Mouse (Mus musculus): ENCODE data around the gene Ikzf1.

The Ikzf1 gene

DNA sequence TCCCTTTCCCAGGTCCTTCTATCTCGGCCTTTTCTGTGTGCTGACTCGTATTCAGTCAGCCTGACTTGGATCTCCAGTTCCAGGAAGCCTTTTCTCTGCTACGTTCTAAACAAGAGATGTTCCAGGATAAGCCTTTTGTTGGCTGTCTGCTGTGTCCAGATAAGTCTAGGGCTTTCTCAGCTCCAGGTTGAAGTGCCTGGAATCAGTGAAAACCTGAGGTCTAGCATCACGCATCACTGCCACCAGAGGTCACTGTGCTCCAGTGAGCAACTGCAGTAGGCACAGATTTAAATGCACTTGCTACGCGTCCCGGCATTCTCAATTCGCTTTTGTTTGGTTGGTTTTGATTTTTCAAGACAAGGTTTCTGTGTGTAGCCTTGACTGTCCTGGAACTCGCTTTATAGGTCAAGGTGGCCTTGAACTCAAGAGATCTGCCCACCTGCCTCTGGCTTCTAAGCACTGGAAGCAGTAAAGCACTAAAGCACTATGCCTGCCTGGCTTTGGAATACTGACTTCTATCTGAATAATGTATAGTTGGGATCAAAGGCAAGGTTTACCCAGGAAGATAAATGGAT, 127.2 kb downstream of the Ikzf1 start:
- POLR2A ChIA-PET: interaction anchor here (0.6 to 8.3 kb wide), 27 partner anchors 9 to 1629 kb away, joined by 3 to 359 read pairs (median 4); partner anchors contain the start of genes Spata48 (in 1 of the 4) and Zpbp (in 1 of the 4)
- CTCF ChIA-PET: interaction anchor here (0.6 to 6.0 kb wide), 27 partner anchors 8 to 312 kb away, joined by 3 to 62 read pairs (median 4); partner anchors contain the start of gene Ikzf1 (in 1 of the 4)

DNA sequence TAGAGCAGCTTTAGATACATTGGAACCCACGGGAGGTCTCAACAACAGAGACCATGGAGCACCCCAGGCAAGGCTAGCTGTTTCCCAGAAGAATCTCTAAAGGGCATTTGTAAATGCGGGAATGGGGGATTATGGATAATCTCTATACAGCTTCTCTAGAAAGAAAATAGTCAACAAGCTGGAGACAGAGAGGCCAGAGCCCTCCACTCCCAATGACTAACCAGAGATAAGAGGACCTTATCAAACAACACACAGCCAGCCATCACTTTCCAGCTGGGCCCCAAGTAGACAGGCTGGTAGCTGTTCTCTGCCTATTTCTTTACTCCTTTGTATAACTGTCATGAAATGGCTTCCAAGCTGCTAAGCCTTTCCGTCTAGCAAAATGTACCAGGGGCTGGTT, 130.9 kb downstream of the Ikzf1 start:
- CTCF ChIA-PET: interaction anchor here in 2 of 4 experiments (0.9 to 1.7 kb wide), 3 partner anchors 158 to 159 kb away, joined by 3 to 6 read pairs (median 3); no protein-coding TSS in a partner anchor
- POLR2A ChIA-PET: interaction anchor here in 2 of 4 experiments (0.7 to 3.1 kb wide), 6 partner anchors 12 to 159 kb away, joined by 3 to 15 read pairs (median 3); no protein-coding TSS in a partner anchor

DNA sequence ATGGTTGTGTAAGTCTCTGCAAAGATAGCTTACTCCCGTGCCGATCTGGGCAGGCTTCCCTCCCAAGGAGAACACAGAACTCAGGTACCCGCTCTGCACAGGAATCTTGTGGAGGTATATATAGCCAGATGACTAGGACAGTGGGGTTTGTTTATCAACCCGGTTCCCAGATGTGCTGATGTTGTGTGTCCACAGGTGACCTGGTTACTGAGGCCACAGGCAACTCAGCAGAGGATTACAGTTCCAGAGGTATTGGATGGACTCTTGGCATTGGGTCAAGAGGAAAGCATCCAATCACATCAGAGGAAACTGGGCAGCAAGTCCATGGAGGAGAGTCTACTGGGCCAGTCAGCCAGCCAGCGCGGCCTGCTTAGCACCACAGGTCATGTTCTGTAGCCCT, 134.0 kb downstream of the Ikzf1 start:
- CTCF ChIA-PET: interaction anchor here (0.8 to 5.2 kb wide), 8 partner anchors 17 to 357 kb away, joined by 3 to 166 read pairs (median 6); partner anchors contain the start of gene Spata48 (in 1 of the 4)
- POLR2A ChIA-PET: interaction anchor here in 3 of 4 experiments (0.6 to 9.5 kb wide), 16 partner anchors 9 to 155 kb away, joined by 3 to 359 read pairs (median 70); partner anchors contain the start of gene Fignl1 (in 3 of the 3)

DNA sequence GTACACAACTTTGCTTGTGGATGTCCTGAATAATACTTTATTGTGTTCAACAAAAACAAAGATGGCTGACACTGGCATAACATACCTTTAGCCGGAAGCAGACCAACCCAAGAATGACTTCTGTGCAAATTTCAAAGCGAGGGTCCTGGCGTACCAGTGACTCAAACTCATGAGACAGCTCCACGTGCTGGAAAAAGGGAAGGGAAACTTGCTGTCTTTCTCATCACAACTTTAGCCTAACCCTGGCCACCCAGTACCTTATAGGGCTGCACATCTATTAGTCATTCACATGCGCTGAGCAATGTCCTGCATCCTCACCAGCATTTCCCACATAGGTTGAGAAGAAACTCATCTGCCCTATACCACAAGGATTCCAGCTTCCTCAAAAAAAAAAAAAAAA, 134.4 kb downstream of the Ikzf1 start:
- POLR2A ChIA-PET: interaction anchor here (0.5 to 9.5 kb wide), 26 partner anchors 9 to 851 kb away, joined by 3 to 359 read pairs (median 52); partner anchors contain the start of gene Fignl1 (in 4 of the 4)
- CTCF ChIA-PET: interaction anchor here (0.5 to 5.2 kb wide), 15 partner anchors 9 to 155 kb away, joined by 3 to 166 read pairs (median 6); partner anchors contain the start of gene Fignl1 (in 1 of the 4)

DNA sequence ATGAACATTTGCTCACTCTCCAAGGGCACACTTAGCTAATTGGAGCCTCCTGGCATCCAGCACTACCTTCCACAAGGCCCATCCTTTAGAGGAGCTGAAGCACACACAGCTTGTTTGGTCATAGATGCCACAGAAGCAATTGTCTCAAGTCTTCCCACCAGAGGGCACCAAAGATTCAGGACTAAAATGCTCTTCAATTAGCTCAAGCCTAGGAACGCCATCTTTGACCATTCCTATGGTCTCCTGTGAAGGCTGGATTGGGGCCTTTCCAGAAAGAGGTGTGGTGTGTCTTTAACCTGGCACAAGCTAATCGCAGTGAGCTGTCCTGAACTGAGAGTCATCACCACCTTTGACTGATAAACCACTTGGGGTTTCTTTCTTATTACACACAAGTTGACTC, 135.4 kb downstream of the Ikzf1 start:
- CTCF ChIA-PET: interaction anchor here (0.5 to 5.2 kb wide), 81 partner anchors 9 to 1852 kb away, joined by 3 to 166 read pairs (median 4); partner anchors contain the start of genes Fignl1 (in 3 of the 4) and Spata48 (in 2 of the 4)
- POLR2A ChIA-PET: interaction anchor here (0.5 to 9.5 kb wide), 78 partner anchors 9 to 359 kb away, joined by 3 to 359 read pairs (median 13); partner anchors contain the start of genes Fignl1 (in 4 of the 4) and Spata48 (in 1 of the 4)

DNA sequence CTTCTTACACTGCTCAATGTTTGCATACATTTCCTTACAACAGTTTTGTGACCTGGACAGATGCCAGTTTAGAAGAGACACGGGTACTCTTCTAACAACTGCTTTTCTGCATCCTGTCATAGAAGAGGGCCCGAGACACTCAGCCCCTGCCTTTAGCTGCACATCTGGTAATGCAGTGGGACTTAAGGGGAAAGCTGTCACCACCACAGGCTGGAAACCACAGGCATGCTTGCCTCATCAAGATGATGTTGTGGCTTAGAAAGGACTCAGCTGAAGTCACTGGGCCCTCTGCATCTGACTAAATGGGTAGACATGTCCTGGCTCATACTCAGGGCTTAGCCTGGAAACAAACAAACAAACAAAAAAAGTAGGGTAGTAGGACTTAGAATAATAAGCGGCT, 135.9 kb downstream of the Ikzf1 start:
- ChIA-PET POLR2A (interaction anchor here (0.5 to 9.5 kb wide), 88 partner anchors 8 to 360 kb away, joined by 3 to 359 read pairs (median 7); partner anchors contain the start of genes Fignl1 (in 4 of the 4) and Spata48 (in 1 of the 4)), CTCF (interaction anchor here (0.5 to 5.2 kb wide), 70 partner anchors 8 to 738 kb away, joined by 3 to 166 read pairs (median 5); partner anchors contain the start of genes Fignl1 (in 3 of the 4) and Spata48 (in 2 of the 4))

DNA sequence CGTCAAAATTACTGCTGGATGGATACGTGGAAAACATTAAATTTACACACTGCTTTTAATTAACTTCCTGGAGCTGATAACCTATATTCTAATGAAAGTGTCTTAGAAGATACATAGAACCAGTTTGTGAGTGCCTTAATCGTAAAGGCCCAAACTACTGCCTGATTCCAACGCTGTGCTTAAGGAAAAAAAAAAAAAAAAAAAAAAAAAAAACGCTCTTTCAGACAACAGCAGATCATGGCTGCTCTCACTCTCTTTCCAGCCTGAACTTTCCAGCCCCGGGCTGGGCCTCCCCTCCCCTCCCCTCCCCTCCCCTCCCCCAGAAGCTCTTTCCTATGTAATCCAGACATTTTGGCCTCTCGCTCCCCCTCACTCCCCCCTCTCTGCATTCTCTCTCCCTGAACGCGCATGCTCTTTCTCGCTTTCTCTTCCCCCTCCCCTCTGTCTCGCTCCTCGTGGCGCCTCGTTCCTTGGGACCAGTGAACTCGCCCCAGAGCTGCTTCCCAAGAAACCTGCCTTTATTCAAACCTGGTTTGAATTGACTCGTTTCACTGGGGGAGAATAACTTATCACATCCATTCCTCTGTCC, 136.7 kb downstream of the Ikzf1 start:
- CTCF ChIA-PET: interaction anchor here (0.6 to 5.2 kb wide), 33 partner anchors 10 to 737 kb away, joined by 3 to 166 read pairs (median 8); partner anchors contain the start of genes Fignl1 (in 2 of the 4), Spata48 (in 2 of the 4) and Zpbp (in 1 of the 4)
- POLR2A ChIA-PET: interaction anchor here (0.6 to 9.5 kb wide), 101 partner anchors 9 to 646 kb away, joined by 3 to 359 read pairs (median 8); partner anchors contain the start of genes Fignl1 (in 4 of the 4) and Spata48 (in 1 of the 4)

All from embryonic stem cell, embryonic (primary cell).